In the genomic region with DNA sequence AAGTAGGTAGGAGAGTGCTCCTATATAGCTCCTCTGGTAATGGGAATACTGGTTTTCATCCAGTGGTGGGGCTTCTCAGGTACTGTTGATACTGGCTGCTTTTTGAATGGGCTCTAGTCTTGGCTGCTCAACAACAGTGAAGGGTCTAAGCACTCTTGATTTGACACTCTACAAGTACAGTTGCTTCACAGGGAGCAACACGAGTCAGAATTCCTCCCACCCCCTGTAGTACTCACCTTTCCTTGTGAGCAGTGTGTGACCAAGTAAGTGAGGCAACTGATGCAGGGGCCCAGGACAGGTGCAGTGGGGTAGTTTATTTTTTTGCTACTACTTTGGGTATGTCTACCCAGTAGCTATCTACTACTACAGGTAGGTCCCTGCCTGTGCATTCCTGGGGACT, we compare ENCODE assay signal across 28 mouse cellular contexts.
A peak's percentile ranks its signal among the peaks of the same experiment; 100 is the strongest.
DNase-seq lines count a peak whose midpoint lies in the region; ATAC-seq and TF ChIP-seq lines count a peak whose summit lies in the region.
"Had no signal": no experiment of that assay in that cellular context is flagged by ENCODE, and none has a peak within 500 bp of the region (broad histone marks: within the 10 kb centered on the region; RNA-seq: fewer than 3 reads in every experiment).

No protein-coding gene starts in this region.

- no peak overlapping the region for H3K27ac ChIP-seq in forebrain, embryonic 13.5 days
- no peak overlapping the region for H3K27ac ChIP-seq in forebrain, embryonic 10.5 days
- no peak overlapping the region for H3K27ac ChIP-seq in hindbrain, embryonic 16.5 days (ENCODE audit: low read depth, low read length)
- no peak overlapping the region for H3K27ac ChIP-seq in hindbrain, embryonic 10.5 days
- H3K27ac ChIP-seq in midbrain, embryonic 13.5 days: no peak overlapping the region
- no peak overlapping the region for H3K27ac ChIP-seq in midbrain, postnatal 0 days (ENCODE audit: low read depth, low read length)
- no peak overlapping the region for H3K27ac ChIP-seq in neural tube, embryonic 14.5 days (ENCODE audit: low read depth, low read length)
- H3K27ac ChIP-seq: embryonic facial prominence, embryonic 10.5 days; embryonic facial prominence, embryonic 13.5 days; heart, adult 2 months; heart, embryonic 10.5 days; heart, embryonic 13.5 days; hindbrain, embryonic 13.5 days had no signal

- WGBS in forebrain, embryonic 13.5 days: 90% methylated on average over 1 of the region's 1 CpGs
- WGBS in forebrain, embryonic 10.5 days: 79% methylated on average over 1 of the region's 1 CpGs
- 78% methylated on average over 1 of the region's 1 CpGs for WGBS in hindbrain, embryonic 16.5 days
- WGBS in hindbrain, embryonic 10.5 days: 88% methylated on average over 1 of the region's 1 CpGs
- 88% methylated on average over 1 of the region's 1 CpGs for WGBS in midbrain, embryonic 13.5 days
- 90% methylated on average over 1 of the region's 1 CpGs for WGBS in midbrain, postnatal 0 days
- WGBS in neural tube, embryonic 14.5 days: 95% methylated on average over 1 of the region's 1 CpGs

- H3K4me1 ChIP-seq in forebrain, embryonic 13.5 days: no peaks in the 10 kb centered on the region
- no peaks in the 10 kb centered on the region for H3K4me1 ChIP-seq in forebrain, embryonic 10.5 days
- H3K4me1 ChIP-seq in hindbrain, embryonic 16.5 days (ENCODE audit: control insufficient read depth, insufficient read depth, low read depth, low read length): no peaks in the 10 kb centered on the region
- H3K4me1 ChIP-seq in hindbrain, embryonic 10.5 days (replicated peaks): no peaks in the 10 kb centered on the region
- H3K4me1 ChIP-seq in midbrain, embryonic 13.5 days (replicated peaks): no peaks in the 10 kb centered on the region
- no peaks in the 10 kb centered on the region for H3K4me1 ChIP-seq in midbrain, postnatal 0 days (ENCODE audit: insufficient read depth, low read length)
- no peaks in the 10 kb centered on the region for H3K4me1 ChIP-seq in neural tube, embryonic 14.5 days (ENCODE audit: control insufficient read depth, insufficient read depth, low read length)
- H3K4me1 ChIP-seq: embryonic facial prominence, embryonic 10.5 days; embryonic facial prominence, embryonic 13.5 days; heart, embryonic 10.5 days; heart, embryonic 13.5 days; hindbrain, embryonic 13.5 days had no signal

- no peak overlapping the region for H3K9ac ChIP-seq in forebrain, embryonic 13.5 days
- H3K9ac ChIP-seq in hindbrain, embryonic 16.5 days (ENCODE audit: low read depth, low read length): no peak overlapping the region
- no peak overlapping the region for H3K9ac ChIP-seq in midbrain, embryonic 13.5 days (replicated peaks)
- no peak overlapping the region for H3K9ac ChIP-seq in midbrain, postnatal 0 days (replicated peaks; ENCODE audit: low read length, poor library complexity, severe bottlenecking)
- no peak overlapping the region for H3K9ac ChIP-seq in neural tube, embryonic 14.5 days (replicated peaks; ENCODE audit: low read depth, low read length)
- H3K9ac ChIP-seq: embryonic facial prominence, embryonic 13.5 days; heart, embryonic 13.5 days; hindbrain, embryonic 13.5 days had no signal

- no peak for TF ChIP-seq CTCF in midbrain, postnatal 0 days (IDR thresholded peaks at IDR 0.05)

- no peaks in the 10 kb centered on the region for H3K27me3 ChIP-seq in forebrain, embryonic 13.5 days
- no peaks in the 10 kb centered on the region for H3K27me3 ChIP-seq in forebrain, embryonic 10.5 days (ENCODE audit: poor library complexity, severe bottlenecking)
- H3K27me3 ChIP-seq in hindbrain, embryonic 16.5 days (replicated peaks; ENCODE audit: control insufficient read depth, insufficient read depth, low read length): no peaks in the 10 kb centered on the region
- H3K27me3 ChIP-seq in hindbrain, embryonic 10.5 days (ENCODE audit: insufficient read depth, poor library complexity, severe bottlenecking): no peaks in the 10 kb centered on the region
- no peaks in the 10 kb centered on the region for H3K27me3 ChIP-seq in midbrain, embryonic 13.5 days
- no peaks in the 10 kb centered on the region for H3K27me3 ChIP-seq in midbrain, postnatal 0 days (ENCODE audit: insufficient read depth, low read length)
- no peaks in the 10 kb centered on the region for H3K27me3 ChIP-seq in neural tube, embryonic 14.5 days (ENCODE audit: control insufficient read depth, insufficient read depth, low read length)
- H3K27me3 ChIP-seq: embryonic facial prominence, embryonic 13.5 days; heart, embryonic 13.5 days; hindbrain, embryonic 13.5 days had no signal

- ATAC-seq in forebrain, embryonic 13.5 days: 0 out of 2 replicates have a peak, but pooled peaks have one; percentile 21
- peak; percentile 30; the same call in 1 of the 2 replicates for ATAC-seq in hindbrain, embryonic 16.5 days
- peak; percentile 45; the same call in 1 of the 2 replicates for ATAC-seq in midbrain, embryonic 13.5 days
- ATAC-seq in midbrain, postnatal 0 days (ENCODE audit: low FRiP score): no peak
- peak; percentile 28; the same call in 1 of the 2 replicates for ATAC-seq in neural tube, embryonic 14.5 days (ENCODE audit: low read depth)
- ATAC-seq: activated CD4-positive, CD25-positive, alpha-beta regulatory T cell, adult 4 months; forebrain, embryonic 14.5 days had no signal

- H3K4me3 ChIP-seq in forebrain, embryonic 13.5 days: no peak overlapping the region
- no peak overlapping the region for H3K4me3 ChIP-seq in forebrain, embryonic 10.5 days
- no peak overlapping the region for H3K4me3 ChIP-seq in hindbrain, embryonic 16.5 days (ENCODE audit: low read length)
- H3K4me3 ChIP-seq in hindbrain, embryonic 10.5 days: no peak overlapping the region
- H3K4me3 ChIP-seq in midbrain, embryonic 13.5 days (replicated peaks): no peak overlapping the region
- no peak overlapping the region for H3K4me3 ChIP-seq in midbrain, postnatal 0 days (ENCODE audit: low read depth, low read length)
- no peak overlapping the region for H3K4me3 ChIP-seq in neural tube, embryonic 14.5 days (ENCODE audit: low read depth, low read length)
- H3K4me3 ChIP-seq: embryonic facial prominence, embryonic 10.5 days; embryonic facial prominence, embryonic 13.5 days; erythroblast, embryonic 14.5 days; heart, adult 2 months; heart, embryonic 10.5 days; heart, embryonic 13.5 days; hindbrain, embryonic 13.5 days had no signal

- no peaks in the 10 kb centered on the region for H3K9me3 ChIP-seq in forebrain, embryonic 13.5 days (replicated peaks)
- no peaks in the 10 kb centered on the region for H3K9me3 ChIP-seq in forebrain, embryonic 10.5 days
- H3K9me3 ChIP-seq in hindbrain, embryonic 16.5 days (ENCODE audit: control insufficient read depth, low read length): no peaks in the 10 kb centered on the region
- H3K9me3 ChIP-seq in hindbrain, embryonic 10.5 days: no peaks in the 10 kb centered on the region
- no peaks in the 10 kb centered on the region for H3K9me3 ChIP-seq in midbrain, embryonic 13.5 days
- H3K9me3 ChIP-seq in midbrain, postnatal 0 days (ENCODE audit: low read length): no peaks in the 10 kb centered on the region
- no peaks in the 10 kb centered on the region for H3K9me3 ChIP-seq in neural tube, embryonic 14.5 days (ENCODE audit: control insufficient read depth, low read length)
- H3K9me3 ChIP-seq: embryonic facial prominence, embryonic 10.5 days; heart, embryonic 10.5 days; hindbrain, embryonic 13.5 days had no signal

- peaks cover 13% of the 10 kb centered on the region for H3K36me3 ChIP-seq in forebrain, embryonic 13.5 days (ENCODE audit: poor library complexity, severe bottlenecking)
- H3K36me3 ChIP-seq in forebrain, embryonic 10.5 days (replicated peaks): peaks cover 15% of the 10 kb centered on the region
- no peaks in the 10 kb centered on the region; the same call in none of the 2 replicates for H3K36me3 ChIP-seq in hindbrain, embryonic 16.5 days (ENCODE audit: control insufficient read depth, insufficient read depth, low read length)
- H3K36me3 ChIP-seq in hindbrain, embryonic 10.5 days: peaks cover 13% of the 10 kb centered on the region
- peaks cover 9% of the 10 kb centered on the region for H3K36me3 ChIP-seq in midbrain, embryonic 13.5 days
- no peaks in the 10 kb centered on the region; the same call in 1 of the 2 replicates for H3K36me3 ChIP-seq in midbrain, postnatal 0 days (ENCODE audit: insufficient read depth, low read length)
- no peaks in the 10 kb centered on the region for H3K36me3 ChIP-seq in neural tube, embryonic 14.5 days (ENCODE audit: control insufficient read depth, insufficient read depth, low read length)

- no peak for DNase-seq in forebrain, embryonic 10.5 days (ENCODE audit: extremely low spot score, low spot score)
- no peak for DNase-seq in hindbrain, embryonic 10.5 days (ENCODE audit: low spot score)
- no peak for DNase-seq in midbrain, postnatal 0 days (ENCODE audit: low spot score)
- no peak for DNase-seq in neural tube, embryonic 10.5 days (ENCODE audit: extremely low spot score, low spot score)
- DNase-seq: adrenal gland, adult 8-10 months; adrenal gland, postnatal 25 days; cerebellum, adult 11-12 months; cerebellum, adult 8-10 months; cerebellum, postnatal 10 days; cerebellum, postnatal 36 days; embryo, embryonic 11 days; gastrocnemius, postnatal 10 days; gastrocnemius, postnatal 36 days; heart, adult 2 months; heart, postnatal 14 days; heart, postnatal 4 days had no signal

- H3K4me2 ChIP-seq in forebrain, embryonic 13.5 days: no peak overlapping the region
- H3K4me2 ChIP-seq in hindbrain, embryonic 16.5 days (ENCODE audit: low read length): no peak overlapping the region
- H3K4me2 ChIP-seq in midbrain, embryonic 13.5 days (replicated peaks): no peak overlapping the region
- H3K4me2 ChIP-seq in midbrain, postnatal 0 days (ENCODE audit: low read depth, low read length, poor library complexity, severe bottlenecking): no peak overlapping the region
- H3K4me2 ChIP-seq in neural tube, embryonic 14.5 days (ENCODE audit: low read depth, low read length): no peak overlapping the region
- H3K4me2 ChIP-seq: embryonic facial prominence, embryonic 13.5 days; heart, embryonic 13.5 days; hindbrain, embryonic 13.5 days had no signal
